Mouse (Mus musculus) erythroblast, embryonic 14.5 days (primary cell): ENCODE data around the gene Tmem161b. TPM values are rescaled to one million over a fixed set of nuclear protein-coding genes. Genes with fewer than 3 reads are reported as not detected.

ENCODE experiments used
- H3K27me3 ChIP-seq: 2 replicates; pipeline ENCODE4 v1.6.1; 2012; ENCODE audit warnings: inconsistent platforms; ENCODE audit not compliant: control insufficient read depth
- H3K36me3 ChIP-seq: 2 replicates; pipeline ENCODE4 v1.6.1; 2012; ENCODE audit warnings: mild to moderate bottlenecking, inconsistent platforms; ENCODE audit not compliant: control insufficient read depth
- H3K4me1 ChIP-seq: 2 replicates; pipeline ENCODE4 v1.6.1; 2012; ENCODE audit warnings: inconsistent platforms; ENCODE audit not compliant: control insufficient read depth
- H3K4me3 ChIP-seq: replicated peaks from 2 replicates; pipeline ENCODE3; 2012; ENCODE audit warnings: moderate library complexity, mild to moderate bottlenecking, inconsistent platforms
- H3K9me3 ChIP-seq: 2 replicates; pipeline ENCODE4 v1.6.1; 2012; ENCODE audit warnings: low read length, inconsistent platforms, mixed read lengths; ENCODE audit not compliant: control insufficient read depth
- GATA1 ChIP-seq: IDR thresholded peaks from 2 replicates; pipeline ENCODE4 v1.6.1; 2012; ENCODE audit warnings: low read length, inconsistent platforms, mixed read lengths
- TAL1 ChIP-seq: IDR thresholded peaks from 3 replicates; pipeline ENCODE4 v1.6.1; 2012; ENCODE audit warnings: low read length, inconsistent platforms, mixed read lengths
- polyA plus RNA-seq: library from polyadenylated mRNA; stranded (reverse); fragments of >175 nt; gene quantifications from 2 replicates; pipeline ENCODE4 v1.2.3, GENCODE M21; 2012

The Tmem161b gene
- polyA plus RNA-seq, 1 experiment, result 0.21 TPM

DNA sequence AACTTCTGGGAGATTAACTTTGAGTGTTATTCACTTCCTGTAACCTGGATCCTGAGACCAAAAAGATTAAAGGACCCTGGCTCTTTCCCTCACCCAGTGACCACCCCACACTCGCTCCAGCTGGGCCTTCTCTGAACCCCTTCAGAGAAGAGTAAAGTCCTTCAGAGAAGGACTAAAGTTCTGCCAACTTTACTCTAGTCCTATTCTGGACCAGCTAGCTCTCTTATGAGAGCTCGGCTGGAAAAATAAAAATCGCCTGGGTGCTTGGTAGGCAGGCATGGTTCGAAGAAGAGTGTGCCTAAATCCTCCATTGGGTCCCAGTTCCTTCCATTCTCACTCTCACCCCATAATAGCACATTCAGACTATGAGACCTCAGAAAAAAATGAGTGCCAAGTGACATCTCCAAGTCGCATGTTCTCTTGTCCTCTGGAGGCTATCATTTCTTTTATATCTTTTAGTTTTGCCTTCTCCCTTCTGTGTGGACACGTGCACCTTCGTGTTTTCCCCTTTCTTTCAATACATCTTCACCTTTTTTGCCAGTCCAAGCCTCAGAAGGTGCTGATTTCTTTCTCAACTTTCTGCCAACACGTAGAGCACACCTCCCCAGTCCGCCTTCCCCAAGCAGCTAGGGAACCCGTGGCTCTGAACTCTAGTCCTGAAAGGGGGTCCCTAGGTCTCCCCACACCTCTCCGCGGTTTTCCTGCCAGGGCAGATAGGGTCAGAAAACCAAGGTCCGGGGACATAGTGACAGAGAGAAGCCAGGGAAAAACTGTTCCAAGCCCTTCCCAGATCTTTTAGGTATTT is 121.8 kb downstream of the Tmem161b start:
- H3K4me3 ChIP-seq, result no peak overlapping the region
- H3K9me3 ChIP-seq, result no peaks in the 10 kb centered on the region
- no peaks in the 10 kb centered on the region for H3K36me3 ChIP-seq
- no peak for TF ChIP-seq TAL1
- no peak for TF ChIP-seq GATA1
- peaks cover 4% of the 10 kb centered on the region for H3K4me1 ChIP-seq
- H3K27me3 ChIP-seq, result peaks cover 63% of the 10 kb centered on the region

DNA sequence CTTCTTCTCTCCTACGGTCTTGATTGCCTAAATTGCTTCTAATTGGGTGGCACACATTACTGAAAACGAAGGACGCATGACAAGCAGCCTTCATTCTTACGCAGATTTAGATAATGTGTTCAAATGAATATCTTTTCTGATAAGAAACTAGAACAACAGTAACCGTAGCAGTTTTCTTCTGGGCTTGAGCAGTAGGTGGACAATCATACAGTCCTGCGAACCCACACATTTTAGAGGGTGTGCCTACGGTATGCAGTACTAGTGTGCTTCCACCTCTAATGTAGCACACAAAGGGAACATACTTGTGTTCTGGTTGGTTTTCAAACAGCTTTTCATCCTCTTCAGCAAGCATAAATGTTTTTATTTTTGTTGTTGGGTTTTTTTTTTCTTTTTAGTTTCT is 122.6 kb downstream of the Tmem161b start:
- H3K4me3 ChIP-seq, result no peak overlapping the region
- TF ChIP-seq GATA1, result no peak
- no peak for TF ChIP-seq TAL1
- H3K4me1 ChIP-seq, result peaks cover 4% of the 10 kb centered on the region
- H3K36me3 ChIP-seq, result no peaks in the 10 kb centered on the region
- peaks cover 70% of the 10 kb centered on the region for H3K27me3 ChIP-seq
- no peaks in the 10 kb centered on the region for H3K9me3 ChIP-seq

DNA sequence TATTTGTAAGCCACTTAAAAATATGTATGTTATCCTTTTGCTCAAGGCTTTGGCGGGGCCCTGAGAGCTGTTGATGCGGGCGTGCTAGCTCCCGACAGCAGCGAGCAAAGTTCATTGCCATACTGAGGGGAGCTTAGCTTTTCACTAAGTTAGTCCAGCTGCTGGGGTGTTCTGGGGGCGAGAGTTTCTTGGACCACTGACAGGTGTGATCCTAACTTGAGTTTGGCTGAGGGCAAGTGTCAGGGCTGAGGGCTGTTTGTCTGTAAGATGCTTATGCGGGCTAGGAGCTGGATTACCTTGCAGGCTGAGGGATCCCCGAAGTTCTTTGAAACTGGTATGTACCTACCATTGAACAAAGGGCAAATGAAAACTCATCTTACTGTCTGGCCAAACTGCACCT is 123.0 kb downstream of the Tmem161b start:
- TF ChIP-seq TAL1 (no peak), GATA1 (no peak)
- H3K36me3 ChIP-seq, result no peaks in the 10 kb centered on the region
- peaks cover 74% of the 10 kb centered on the region for H3K27me3 ChIP-seq
- no peak overlapping the region for H3K4me3 ChIP-seq
- peaks cover 4% of the 10 kb centered on the region for H3K4me1 ChIP-seq
- H3K9me3 ChIP-seq, result no peaks in the 10 kb centered on the region
